Mouse (Mus musculus): ENCODE results near the gene Dnajb12.

Gene Dnajb12

GRCm38 (mm10) chr10:59897511-59897910 lies 18.2 kb downstream of the Dnajb12 start:
- DNase-seq (ENCODE audit: low read depth): no peak

GRCm38 (mm10) chr10:59898180-59898778 lies 18.9 kb downstream of the Dnajb12 start:
- no peak for DNase-seq (ENCODE audit: low read depth)

GRCm38 (mm10) chr10:59898935-59899334 lies 19.6 kb downstream of the Dnajb12 start:
- no peak for DNase-seq (ENCODE audit: low read depth)

- DNase-seq (ENCODE audit: low read depth): peak; percentile 78
Observed at GRCm38 (mm10) chr10:59899341-59900173, 20.2 kb downstream of the Dnajb12 start.

GRCm38 (mm10) chr10:59900174-59900435 lies 20.7 kb downstream of the Dnajb12 start:
- DNase-seq (ENCODE audit: low read depth): no peak

- no peak for DNase-seq (ENCODE audit: low read depth)
Observed at GRCm38 (mm10) chr10:59900939-59901338, 21.6 kb downstream of the Dnajb12 start.

- DNase-seq (ENCODE audit: low read depth): no peak
Observed at GRCm38 (mm10) chr10:59901463-59901862, 22.1 kb downstream of the Dnajb12 start.

GRCm38 (mm10) chr10:59901986-59902605 lies 22.7 kb downstream of the Dnajb12 start:
- no peak for DNase-seq (ENCODE audit: low read depth)

GRCm38 (mm10) chr10:59902606-59902990 lies 23.2 kb downstream of the Dnajb12 start:
- no peak for DNase-seq (ENCODE audit: low read depth)

GRCm38 (mm10) chr10:59903170-59903569 lies 23.8 kb downstream of the Dnajb12 start:
- no peak for DNase-seq (ENCODE audit: low read depth)

- DNase-seq (ENCODE audit: low read depth): no peak
Observed at GRCm38 (mm10) chr10:59907080-59907609, 27.8 kb downstream of the Dnajb12 start.

- DNase-seq (ENCODE audit: low read depth): no peak
Observed at GRCm38 (mm10) chr10:59907695-59908299, 28.4 kb downstream of the Dnajb12 start.

GRCm38 (mm10) chr10:59908776-59909315 lies 29.5 kb downstream of the Dnajb12 start:
- no peak for DNase-seq (ENCODE audit: low read depth)

- DNase-seq (ENCODE audit: low read depth): no peak
Observed at GRCm38 (mm10) chr10:59909357-59909847, 30.0 kb downstream of the Dnajb12 start.

GRCm38 (mm10) chr10:59911091-59911490 lies 31.7 kb downstream of the Dnajb12 start:
- DNase-seq (ENCODE audit: low read depth): no peak

GRCm38 (mm10) chr10:59911561-59912198 lies 32.3 kb downstream of the Dnajb12 start:
- DNase-seq (ENCODE audit: low read depth): no peak

- DNase-seq (ENCODE audit: low read depth): no peak
Observed at GRCm38 (mm10) chr10:59915196-59915962, 36.0 kb downstream of the Dnajb12 start.

GRCm38 (mm10) chr10:59916159-59916558 lies 36.8 kb downstream of the Dnajb12 start:
- DNase-seq (ENCODE audit: low read depth): no peak

- no peak for DNase-seq (ENCODE audit: low read depth)
Observed at GRCm38 (mm10) chr10:59916649-59917048, 37.3 kb downstream of the Dnajb12 start.

- DNase-seq (ENCODE audit: low read depth): no peak
Observed at GRCm38 (mm10) chr10:59918111-59918510, 38.8 kb downstream of the Dnajb12 start.

Measured in c-Kit-positive CD71-positive TER-119-negative erythroid progenitor cells, embryonic 14.5 days (primary cell).